Mouse (Mus musculus) layer of hippocampus, adult 11-12 months (tissue): ENCODE data around the gene Angptl8.
A peak's percentile ranks its signal among the peaks of the same experiment; 100 is the strongest.

ENCODE experiments used
- DNase-seq: peaks from one replicate; pipeline ENCODE4 v3.0.0; 2022; ENCODE audit warnings: low spot score

Gene Angptl8

DNA sequence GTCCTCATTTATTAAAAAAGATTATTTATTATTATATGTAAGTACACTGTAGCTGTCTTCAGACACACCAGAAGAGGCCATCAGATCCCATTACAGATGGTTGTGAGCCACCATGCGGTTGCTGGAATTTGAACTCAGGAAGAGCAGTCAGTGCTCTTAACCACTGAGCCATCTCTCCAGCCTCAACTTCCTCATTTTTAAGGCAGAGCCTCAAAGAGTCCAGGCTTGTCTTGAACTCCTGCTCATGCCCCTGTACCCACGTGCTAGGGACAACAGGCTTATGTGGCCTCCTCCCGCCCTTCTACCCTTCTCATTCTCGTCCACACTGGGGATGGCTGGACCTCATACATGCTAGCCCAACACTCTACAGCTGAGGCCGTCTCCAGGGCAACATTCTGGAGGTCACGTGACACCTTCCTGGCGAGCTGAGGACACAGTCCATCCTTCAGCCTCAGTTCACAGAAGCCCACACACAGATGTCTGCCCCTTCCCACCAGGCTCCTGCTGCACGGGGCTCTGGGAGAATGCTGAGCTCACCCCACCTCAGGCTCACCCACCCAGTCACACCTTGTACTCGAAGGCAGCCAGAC lies 18.5 kb upstream of the Angptl8 start:
- no peak for DNase-seq

DNA sequence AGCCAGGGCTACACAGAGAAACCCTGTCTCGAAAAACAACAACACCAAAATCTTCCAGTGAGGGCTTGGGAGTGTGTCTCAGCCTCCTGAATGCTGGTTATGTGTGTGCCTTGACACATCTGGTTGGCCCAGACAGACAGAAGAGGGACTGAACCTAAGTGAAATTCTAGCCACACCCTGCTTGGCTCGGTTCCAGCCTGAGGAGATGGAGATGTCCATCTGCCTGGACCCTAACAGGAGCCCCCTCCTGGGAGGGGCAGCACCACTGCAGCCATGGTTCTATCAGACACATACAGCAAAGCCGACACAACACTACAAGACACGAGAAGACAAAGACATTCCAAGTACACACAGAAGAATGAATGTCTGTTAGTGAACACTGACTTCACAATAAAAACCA lies 17.2 kb upstream of the Angptl8 start:
- DNase-seq: no peak

- DNase-seq: no peak
Measured at GRCm38 (mm10) chr9:21818561-21818960, 16.7 kb upstream of the Angptl8 start.

DNA sequence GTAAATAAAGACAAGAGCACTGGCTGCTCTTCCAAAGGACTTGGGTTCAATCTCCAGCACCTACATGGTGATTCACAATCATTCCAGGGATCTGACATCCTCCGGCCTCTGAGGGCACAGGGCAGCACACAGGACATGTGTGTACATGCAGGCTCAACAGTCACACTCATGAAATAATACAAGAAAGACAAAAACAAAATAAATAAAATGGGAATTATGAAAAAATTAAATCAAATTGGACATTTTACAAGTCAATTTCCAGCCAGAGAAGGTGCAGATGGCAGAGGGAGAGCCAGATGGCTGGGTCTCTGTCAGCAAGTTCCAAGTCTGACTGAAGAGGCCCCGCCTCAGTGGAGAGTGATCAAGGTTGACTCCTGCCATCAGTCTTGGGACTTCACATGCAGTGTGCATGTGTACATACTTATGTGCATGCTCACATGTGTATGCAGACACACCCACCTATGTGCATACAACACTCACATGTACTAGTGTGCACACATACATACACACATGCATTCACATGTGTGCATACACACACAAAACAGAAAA lies 16.1 kb upstream of the Angptl8 start:
- DNase-seq: peak; percentile 41

GRCm38 (mm10) chr9:21820183-21820582 lies 15.1 kb upstream of the Angptl8 start:
- DNase-seq: no peak

GRCm38 (mm10) chr9:21822686-21823085 lies 12.6 kb upstream of the Angptl8 start:
- no peak for DNase-seq

DNA sequence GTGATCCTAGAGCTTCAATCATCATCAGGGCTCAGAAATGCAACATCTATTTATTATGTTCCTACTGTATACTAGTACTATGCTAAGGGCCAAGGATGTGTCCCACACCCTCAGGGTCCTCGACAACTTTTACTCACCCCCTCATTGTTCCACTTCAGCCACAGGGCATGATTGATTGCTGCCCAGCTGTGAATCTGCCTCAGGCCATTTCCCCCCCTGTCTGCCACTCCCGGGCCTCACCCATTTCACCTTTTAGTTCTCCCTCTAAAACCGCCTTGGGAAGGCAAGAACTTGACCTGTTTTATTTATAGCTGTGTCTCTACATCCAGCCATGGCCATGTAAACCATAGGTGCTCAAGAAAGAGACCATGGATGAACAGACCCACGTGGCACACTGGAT lies 11.4 kb upstream of the Angptl8 start:
- DNase-seq: no peak

DNA sequence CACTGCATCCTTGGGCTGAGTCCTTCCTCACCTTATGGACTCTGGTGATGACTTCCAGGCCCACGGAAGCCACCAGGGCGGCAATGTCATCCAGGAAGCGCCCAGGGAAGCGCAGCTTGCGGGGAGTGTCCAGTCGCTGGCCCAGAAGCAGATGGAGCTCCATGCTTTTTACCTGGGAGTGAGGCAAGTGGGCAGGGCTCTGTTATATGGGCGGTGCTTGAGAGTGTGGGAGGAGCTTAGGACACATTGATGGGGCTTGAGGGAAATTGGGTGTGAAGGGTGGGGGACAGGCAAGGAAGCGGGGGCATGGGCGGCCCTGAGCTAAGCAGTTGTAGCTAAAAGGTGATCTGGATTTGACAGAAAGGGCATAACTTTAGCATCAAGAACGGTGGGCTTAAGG lies 10.9 kb upstream of the Angptl8 start:
- DNase-seq: no peak

- no peak for DNase-seq
Measured at GRCm38 (mm10) chr9:21829834-21830460, 5.4 kb upstream of the Angptl8 start.

DNA sequence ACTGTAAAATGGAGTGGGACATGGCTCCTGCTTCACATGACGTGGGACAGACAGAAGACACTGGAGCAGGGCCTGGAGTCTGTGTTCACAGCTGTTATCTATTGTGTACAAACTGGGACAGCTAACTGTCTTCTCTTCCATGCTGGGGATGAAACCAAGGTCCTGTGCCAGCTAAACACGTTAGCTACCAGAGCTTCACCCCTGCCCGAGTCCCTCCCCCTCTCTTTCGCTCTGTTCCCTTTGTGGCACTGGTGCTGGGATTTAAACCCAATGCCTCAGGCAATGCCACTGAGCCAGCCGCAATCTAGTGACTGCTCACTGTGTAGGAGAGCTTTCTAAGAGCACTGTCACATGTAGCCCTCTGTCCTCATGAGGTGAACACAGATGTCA lies 4.9 kb upstream of the Angptl8 start:
- no peak for DNase-seq

DNA sequence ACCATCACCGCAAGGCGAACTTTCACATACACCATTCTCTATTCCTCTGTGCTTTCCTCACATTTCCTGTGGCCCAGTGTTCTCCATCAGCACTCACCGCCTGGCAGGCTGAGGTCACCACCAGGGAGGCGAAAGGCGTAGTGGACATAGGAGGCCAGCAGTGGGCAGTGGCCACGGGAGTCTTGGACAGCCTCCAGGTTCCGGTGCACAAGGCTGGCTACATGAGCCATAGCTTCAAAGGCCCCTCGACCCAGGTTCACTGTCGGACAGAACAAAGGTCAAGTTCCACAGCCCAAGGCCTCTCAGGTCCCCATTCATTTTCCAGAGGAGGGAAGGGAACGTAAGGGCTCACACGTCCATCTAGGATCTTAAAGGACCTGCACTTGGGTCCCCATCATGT lies 4.4 kb upstream of the Angptl8 start:
- DNase-seq: no peak

GRCm38 (mm10) chr9:21831558-21832240 lies 3.6 kb upstream of the Angptl8 start:
- DNase-seq: no peak

- no peak for DNase-seq
Measured at GRCm38 (mm10) chr9:21837690-21838089, 2.4 kb downstream of the Angptl8 start.

GRCm38 (mm10) chr9:21840115-21840787 lies 4.9 kb downstream of the Angptl8 start:
- peak; percentile 60 for DNase-seq

DNA sequence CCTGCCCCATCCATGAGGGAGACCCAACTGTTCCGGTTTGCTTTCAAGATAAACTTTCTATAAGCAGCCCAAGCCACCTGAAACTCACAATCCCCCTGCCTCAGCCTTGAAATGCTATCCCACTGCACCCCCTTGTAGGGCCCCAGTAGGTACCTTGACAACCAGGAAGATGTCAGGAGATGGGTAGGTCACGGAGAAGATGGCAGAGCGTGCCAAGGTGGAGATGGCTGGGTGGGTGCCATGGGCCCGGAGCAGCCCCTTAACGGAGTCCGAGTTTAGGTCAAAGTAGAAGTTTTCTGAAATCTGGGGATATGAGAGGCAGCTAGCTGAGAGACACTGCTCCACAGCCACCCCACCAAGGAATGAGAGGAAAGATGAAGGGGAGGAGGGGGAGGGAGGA lies 6.0 kb downstream of the Angptl8 start:
- DNase-seq: no peak

DNA sequence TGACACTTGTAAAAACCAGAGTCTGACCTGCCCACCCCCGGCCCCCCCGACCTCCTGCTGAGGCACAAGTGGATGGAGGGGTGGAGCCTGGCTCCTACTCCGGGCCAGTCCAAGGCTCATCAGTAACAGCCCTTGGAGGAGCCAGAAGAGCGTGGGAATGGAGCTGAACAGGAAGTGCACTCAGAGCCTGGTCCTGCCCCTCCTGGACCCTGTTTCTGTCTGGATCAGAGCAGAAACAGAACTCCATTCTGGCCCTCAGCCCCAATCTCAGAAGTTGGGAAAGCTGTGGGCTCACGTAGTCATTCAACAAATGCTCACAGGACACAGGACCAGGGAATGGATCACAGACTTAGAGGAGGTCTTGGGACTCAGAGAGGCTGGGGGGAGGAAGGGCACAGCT lies 7.1 kb downstream of the Angptl8 start:
- DNase-seq: no peak

GRCm38 (mm10) chr9:21843086-21843485 lies 7.8 kb downstream of the Angptl8 start:
- DNase-seq: no peak

GRCm38 (mm10) chr9:21845381-21846080 lies 10.2 kb downstream of the Angptl8 start:
- no peak for DNase-seq

- no peak for DNase-seq
Measured at GRCm38 (mm10) chr9:21846755-21847341, 11.5 kb downstream of the Angptl8 start.

DNA sequence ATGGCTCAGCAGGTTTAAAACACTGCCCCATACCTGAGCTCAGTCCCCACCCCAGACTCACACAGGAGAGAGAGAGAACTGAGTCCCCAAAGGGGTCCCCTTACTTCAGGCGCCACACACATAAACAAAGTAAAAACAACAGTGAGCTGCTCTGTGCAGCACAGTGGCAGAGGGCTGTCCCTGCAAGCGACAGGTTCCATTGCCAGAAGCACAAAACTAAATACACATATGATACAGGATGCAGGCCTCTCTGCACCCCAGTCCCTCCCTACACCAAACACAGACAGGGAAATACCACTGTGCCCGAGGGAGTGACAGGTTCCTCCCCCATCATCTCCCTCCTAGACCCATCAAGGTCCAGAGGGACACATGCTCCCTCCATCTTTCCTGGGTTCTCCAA lies 12.1 kb downstream of the Angptl8 start:
- DNase-seq: no peak

- DNase-seq: no peak
Measured at GRCm38 (mm10) chr9:21847926-21848325, 12.6 kb downstream of the Angptl8 start.
